Mouse (Mus musculus) testis, adult 2 months (tissue): ENCODE data around the gene Il1b.

ENCODE experiments used
- CTCF ChIP-seq: fragments of 200-500 bp; IDR thresholded peaks from 2 replicates; pipeline ENCODE4 v1.5.1; 2012; ENCODE audit warnings: low read depth, mild to moderate bottlenecking, inconsistent platforms, low read length, moderate library complexity; ENCODE audit not compliant: control insufficient read depth, insufficient read depth, insufficient replicate concordance
- POLR2A ChIP-seq: fragments of 200-500 bp; IDR thresholded peaks from 2 replicates; pipeline ENCODE4 v1.6.1; 2012; ENCODE audit warnings: low read depth, mild to moderate bottlenecking, inconsistent platforms, low read length, moderate library complexity; ENCODE audit not compliant: control insufficient read depth

GRCm38 (mm10) chr2:129368795-129369194 lies 2.1 kb downstream of the Il1b start:
- TF ChIP-seq CTCF (no peak), POLR2A (no peak)
